Mouse (Mus musculus): ENCODE data around the gene Hs2st1.

DNA sequence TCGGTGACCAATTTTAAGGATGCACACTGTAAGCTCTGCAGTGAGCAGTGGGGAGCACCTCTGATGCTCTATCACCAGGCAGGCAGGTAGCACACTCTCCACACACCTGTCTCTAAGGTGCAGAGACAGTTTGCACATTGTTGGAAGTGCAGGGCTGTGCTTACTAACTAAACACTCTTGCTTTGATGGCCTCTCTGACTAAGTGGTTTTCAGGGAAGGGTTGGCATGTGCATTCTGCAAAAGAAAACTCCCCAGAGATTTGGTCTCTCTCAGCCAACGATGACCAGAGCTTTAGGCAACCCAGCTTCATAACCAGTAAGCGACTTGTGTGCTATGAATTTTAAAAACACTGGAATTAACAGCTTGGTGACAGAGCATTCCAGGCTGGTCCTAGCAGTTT is 29.2 kb downstream of the Hs2st1 start:
- TF ChIP-seq CTCF (IDR thresholded peaks at IDR 0.05; ENCODE audit: low read depth) (no peak), EP300 (IDR thresholded peaks at IDR 0.05; ENCODE audit: low read depth) (no peak)
